Mouse (Mus musculus): ENCODE measurements around the gene Dgki.

DNA sequence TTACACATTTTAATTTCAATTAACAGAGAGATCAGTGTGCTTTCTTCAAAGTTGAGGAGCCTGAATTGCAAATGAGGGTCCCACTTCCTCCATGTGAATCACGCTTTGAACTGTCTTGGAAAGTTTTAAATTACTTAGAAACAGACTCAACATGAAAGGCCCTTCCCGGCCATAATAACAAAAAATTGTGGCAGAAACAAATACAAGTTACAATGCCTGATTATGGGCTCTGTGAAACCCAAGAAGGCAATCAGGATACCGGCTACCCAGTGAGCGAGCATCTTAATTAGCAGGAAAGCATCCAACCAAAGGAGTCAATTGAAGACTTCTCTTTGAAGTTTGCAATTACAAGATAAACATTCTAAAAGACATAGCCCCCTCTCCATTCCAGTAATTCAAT, 292.4 kb downstream of the Dgki start:
- TF ChIP-seq CTCF (IDR thresholded peaks at IDR 0.05; ENCODE audit: low read depth, low read length), result no peak
- TF ChIP-seq POLR2A (IDR thresholded peaks at IDR 0.05; ENCODE audit: borderline replicate concordance, low read depth, low read length), result no peak
